Comparison of ENCODE assay signal across 24 mouse cellular contexts in the genomic region with DNA sequence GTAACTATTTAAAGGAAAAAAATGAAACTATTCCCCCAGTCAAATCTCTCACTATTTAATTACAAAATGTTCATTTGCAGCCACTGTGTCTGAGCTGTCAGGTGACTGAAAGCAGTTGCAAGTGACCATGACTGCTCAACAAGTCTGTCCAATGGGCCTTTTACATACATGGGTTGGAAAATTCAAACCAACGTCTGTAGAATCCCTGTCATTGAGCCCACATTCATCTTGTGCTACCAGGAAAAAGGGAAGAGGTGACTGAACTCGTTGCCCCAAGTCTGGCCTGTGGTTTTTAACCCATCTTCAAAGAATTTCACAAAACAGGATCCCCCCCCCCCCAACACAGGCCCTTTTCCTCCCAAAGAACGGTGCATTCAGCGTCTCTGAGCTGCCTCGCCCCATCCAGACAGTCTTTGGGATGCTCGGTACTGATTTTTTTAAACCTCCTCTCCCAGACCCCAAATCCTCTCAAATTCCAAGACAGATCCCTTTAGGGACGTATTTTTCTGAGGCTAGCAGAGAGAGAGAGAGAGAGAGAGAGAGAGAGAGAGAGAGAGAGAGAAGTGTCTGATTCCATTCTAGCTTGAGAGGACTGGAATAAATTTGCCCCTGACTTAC. TPM values are rescaled to one million over a fixed set of nuclear protein-coding genes. Genes with fewer than 3 reads are reported as not detected.
DNase-seq lines count a peak whose midpoint lies in the region; ATAC-seq and TF ChIP-seq lines count a peak whose summit lies in the region.
"Had no signal": no experiment of that assay in that cellular context is flagged by ENCODE, and none has a peak within 500 bp of the region (broad histone marks: within the 10 kb centered on the region; RNA-seq: fewer than 3 reads in every experiment).

No protein-coding gene starts in this region.

- DNase-seq in kidney, adult 9 months, result no peak
- DNase-seq in embryonic facial prominence, embryonic 10.5 days (ENCODE audit: low spot score), result peak; percentile 23
- peak; percentile 49 for DNase-seq in limb, embryonic 10.5 days (ENCODE audit: low spot score)
- DNase-seq in neural tube, embryonic 11.5 days (ENCODE audit: low spot score), result no peak
- no peak for DNase-seq in left cerebral cortex, postnatal 36 days (ENCODE audit: low spot score in 2 of 2)
- no peak for DNase-seq in liver, postnatal 0 days
- DNase-seq: adrenal gland, adult 8-10 months; cerebellum, adult 9-10 months; heart, adult 18-20 months; lung, postnatal 10 days; midbrain, embryonic 14.5 days; thymus, postnatal 25 days had no signal

- peak overlapping the region; percentile 85 for H3K4me2 ChIP-seq in kidney, embryonic 14.5 days (replicated peaks; ENCODE audit: low read depth, low read length)
- peak overlapping the region; percentile 76 for H3K4me2 ChIP-seq in neural tube, embryonic 11.5 days (ENCODE audit: low read depth)
- H3K4me2 ChIP-seq in liver, postnatal 0 days (ENCODE audit: low read depth, low read length), result no peak overlapping the region
- H3K4me2 ChIP-seq: embryonic facial prominence, embryonic 12.5 days; forebrain, embryonic 15.5 days; heart, embryonic 13.5 days; hindbrain, embryonic 14.5 days had no signal

- WGBS in kidney, embryonic 14.5 days, result 19% methylated on average over 7 of the region's 7 CpGs
- WGBS in embryonic facial prominence, embryonic 10.5 days, result 4% methylated on average over 7 of the region's 7 CpGs
- WGBS in limb, embryonic 10.5 days, result 1% methylated on average over 7 of the region's 7 CpGs
- WGBS in neural tube, embryonic 11.5 days, result 4% methylated on average over 7 of the region's 7 CpGs
- 14% methylated on average over 7 of the region's 7 CpGs for WGBS in liver, postnatal 0 days (ENCODE audit: insufficient replicate concordance)

- no peak for ATAC-seq in kidney, embryonic 14.5 days (ENCODE audit: low FRiP score, low TSS enrichment)
- no peak for ATAC-seq in neural tube, embryonic 11.5 days (ENCODE audit: insufficient read depth, low FRiP score, low TSS enrichment)
- no peak for ATAC-seq in liver, postnatal 0 days
- ATAC-seq: forebrain, embryonic 15.5 days had no signal

- H3K27me3 ChIP-seq in kidney, embryonic 14.5 days (ENCODE audit: control insufficient read depth, insufficient read depth, low read length), result peaks cover 7% of the 10 kb centered on the region; the same call in 1 of the 2 replicates
- H3K27me3 ChIP-seq in embryonic facial prominence, embryonic 10.5 days (replicated peaks; ENCODE audit: low read depth, poor library complexity, severe bottlenecking), result peaks cover 100% of the 10 kb centered on the region
- H3K27me3 ChIP-seq in limb, embryonic 10.5 days (ENCODE audit: low read depth, poor library complexity, severe bottlenecking), result peaks cover 73% of the 10 kb centered on the region
- H3K27me3 ChIP-seq in neural tube, embryonic 11.5 days (ENCODE audit: control insufficient read depth, insufficient read depth, low read length), result peaks cover 90% of the 10 kb centered on the region
- H3K27me3 ChIP-seq in liver, postnatal 0 days (ENCODE audit: insufficient read depth, low read length), result peaks cover 100% of the 10 kb centered on the region

- H3K4me1 ChIP-seq in kidney, embryonic 14.5 days (ENCODE audit: control insufficient read depth, insufficient read depth, low read length), result peaks cover 31% of the 10 kb centered on the region; the same call in 1 of the 2 replicates
- peaks cover 21% of the 10 kb centered on the region for H3K4me1 ChIP-seq in embryonic facial prominence, embryonic 10.5 days
- H3K4me1 ChIP-seq in limb, embryonic 10.5 days, result peaks cover 73% of the 10 kb centered on the region
- H3K4me1 ChIP-seq in neural tube, embryonic 11.5 days (ENCODE audit: control insufficient read depth, insufficient read depth, low read length), result peaks cover 8% of the 10 kb centered on the region; the same call in 1 of the 2 replicates
- peaks cover 11% of the 10 kb centered on the region for H3K4me1 ChIP-seq in liver, postnatal 0 days (ENCODE audit: insufficient read depth)

- H3K4me3 ChIP-seq in kidney, embryonic 14.5 days (ENCODE audit: low read length), result peak overlapping the region; percentile 85
- H3K4me3 ChIP-seq in embryonic facial prominence, embryonic 10.5 days, result no peak overlapping the region
- H3K4me3 ChIP-seq in limb, embryonic 10.5 days, result peak overlapping the region; percentile 80
- H3K4me3 ChIP-seq in neural tube, embryonic 11.5 days (ENCODE audit: low read depth, low read length), result peak overlapping the region; percentile 63
- H3K4me3 ChIP-seq in liver, postnatal 0 days (ENCODE audit: low read depth, low read length), result no peak overlapping the region
- H3K4me3 ChIP-seq: embryonic facial prominence, embryonic 12.5 days; erythroblast, embryonic 14.5 days; forebrain, embryonic 15.5 days; heart, embryonic 13.5 days; layer of hippocampus, adult 2 months had no signal

- peaks cover 8% of the 10 kb centered on the region; the same call in 1 of the 2 replicates for H3K36me3 ChIP-seq in kidney, embryonic 14.5 days (ENCODE audit: control insufficient read depth, insufficient read depth, low read length)
- H3K36me3 ChIP-seq in embryonic facial prominence, embryonic 10.5 days (replicated peaks), result no peaks in the 10 kb centered on the region
- peaks cover 24% of the 10 kb centered on the region for H3K36me3 ChIP-seq in limb, embryonic 10.5 days
- H3K36me3 ChIP-seq in neural tube, embryonic 11.5 days (ENCODE audit: control insufficient read depth, insufficient read depth, low read length), result no peaks in the 10 kb centered on the region
- H3K36me3 ChIP-seq in liver, postnatal 0 days (replicated peaks; ENCODE audit: insufficient read depth, low read length), result no peaks in the 10 kb centered on the region
- H3K36me3 ChIP-seq: embryonic facial prominence, embryonic 12.5 days; forebrain, embryonic 15.5 days; heart, embryonic 13.5 days had no signal

- intact Hi-C loops in left cerebral cortex, postnatal 36 days (cut with DNase I), result no loop called here

- peak overlapping the region; percentile 99 for H3K27ac ChIP-seq in kidney, embryonic 14.5 days (ENCODE audit: low read depth, low read length)
- H3K27ac ChIP-seq in embryonic facial prominence, embryonic 10.5 days (replicated peaks), result no peak overlapping the region
- H3K27ac ChIP-seq in limb, embryonic 10.5 days, result peak overlapping the region; percentile 99
- H3K27ac ChIP-seq in neural tube, embryonic 11.5 days (ENCODE audit: low read depth, low read length), result peak overlapping the region; percentile 83
- no peak overlapping the region for H3K27ac ChIP-seq in liver, postnatal 0 days (ENCODE audit: low read depth)
- H3K27ac ChIP-seq: embryonic facial prominence, embryonic 12.5 days; forebrain, embryonic 15.5 days; heart, embryonic 13.5 days; hindbrain, embryonic 14.5 days; layer of hippocampus, adult 2 months had no signal

- TF ChIP-seq EP300 in liver, postnatal 0 days (IDR thresholded peaks at IDR 0.05; ENCODE audit: low read depth), result no peak

- peak overlapping the region; percentile 99 for H3K9ac ChIP-seq in kidney, embryonic 14.5 days (ENCODE audit: low read depth, low read length)
- H3K9ac ChIP-seq in neural tube, embryonic 11.5 days (ENCODE audit: low read length), result peak overlapping the region; percentile 89
- no peak overlapping the region for H3K9ac ChIP-seq in liver, postnatal 0 days (replicated peaks)
- H3K9ac ChIP-seq: embryonic facial prominence, embryonic 12.5 days; forebrain, embryonic 15.5 days; heart, embryonic 13.5 days; hindbrain, embryonic 14.5 days had no signal

- no peaks in the 10 kb centered on the region for H3K9me3 ChIP-seq in kidney, embryonic 14.5 days (ENCODE audit: control insufficient read depth, low read length)
- no peaks in the 10 kb centered on the region for H3K9me3 ChIP-seq in embryonic facial prominence, embryonic 10.5 days
- no peaks in the 10 kb centered on the region for H3K9me3 ChIP-seq in limb, embryonic 10.5 days (replicated peaks)
- no peaks in the 10 kb centered on the region for H3K9me3 ChIP-seq in neural tube, embryonic 11.5 days (ENCODE audit: control insufficient read depth, low read length)
- H3K9me3 ChIP-seq in liver, postnatal 0 days (ENCODE audit: low read length), result no peaks in the 10 kb centered on the region
- H3K9me3 ChIP-seq: embryonic facial prominence, embryonic 12.5 days; forebrain, embryonic 15.5 days; heart, embryonic 13.5 days had no signal

- TF ChIP-seq CTCF in liver, postnatal 0 days (IDR thresholded peaks at IDR 0.05; ENCODE audit: low read depth), result no peak

RNA-seq across cellular contexts. Expression of gene Hoxd9, which starts 1.6 kb away (rescaled TPM):
- polyA plus RNA-seq in kidney, embryonic 14.5 days (2014; fragmentation: Nextera tagmentation; extraction: Ambion mirVana), result 36.2 and 47.9 TPM in 2 replicates
- not detected in 2 replicates for polyA plus RNA-seq in embryonic facial prominence, embryonic 10.5 days (2016; fragmentation: Nextera tagmentation; extraction: Ambion mirVana)
- polyA plus RNA-seq in limb, embryonic 10.5 days (2016; fragmentation: Nextera tagmentation; extraction: Ambion mirVana), result 38.0 and 52.3 TPM in 2 replicates
- 14.3 and 17.3 TPM in 2 replicates for polyA plus RNA-seq in neural tube, embryonic 11.5 days (2014; fragmentation: Nextera tagmentation; extraction: Ambion mirVana)
- total RNA-seq in left cerebral cortex, postnatal 36 days (2021), result not detected
- not detected in 2 replicates for polyA plus RNA-seq in liver, postnatal 0 days (2015; fragmentation: Nextera tagmentation; extraction: Ambion mirVana)
- total RNA-seq: layer of hippocampus, adult 2 months; left cerebral cortex, postnatal 25 days; megakaryocyte progenitor cell, adult 5-6 weeks had no signal
- polyA plus RNA-seq: cortical plate, adult 2 months; erythroblast, embryonic 14.5 days; forebrain, embryonic 15.5 days; heart, embryonic 13.5 days; liver, embryonic 16.5 days; midbrain, embryonic 14.5 days had no signal

RNA-seq across cellular contexts. Expression of gene Hoxd10, which starts 4.2 kb away (rescaled TPM):
- 45.1 and 45.9 TPM in 2 replicates for polyA plus RNA-seq in kidney, embryonic 14.5 days (2014; fragmentation: Nextera tagmentation; extraction: Ambion mirVana)
- not detected in 2 replicates for polyA plus RNA-seq in embryonic facial prominence, embryonic 10.5 days (2016; fragmentation: Nextera tagmentation; extraction: Ambion mirVana)
- polyA plus RNA-seq in limb, embryonic 10.5 days (2016; fragmentation: Nextera tagmentation; extraction: Ambion mirVana), result 51.1 and 68.0 TPM in 2 replicates
- polyA plus RNA-seq in neural tube, embryonic 11.5 days (2014; fragmentation: Nextera tagmentation; extraction: Ambion mirVana), result 28.1 and 29.3 TPM in 2 replicates
- total RNA-seq in left cerebral cortex, postnatal 36 days (2021), result not detected
- polyA plus RNA-seq in liver, postnatal 0 days (2015; fragmentation: Nextera tagmentation; extraction: Ambion mirVana), result not detected in 2 replicates
- total RNA-seq: adrenal gland, adult 8-10 months; heart, adult 18-20 months; heart, postnatal 25 days; layer of hippocampus, adult 2 months; left cerebral cortex, postnatal 25 days; megakaryocyte progenitor cell, adult 5-6 weeks had no signal
- polyA plus RNA-seq: cortical plate, adult 2 months; embryonic facial prominence, embryonic 12.5 days; erythroblast, embryonic 14.5 days; forebrain, embryonic 15.5 days; hindbrain, embryonic 14.5 days; liver, embryonic 16.5 days; midbrain, embryonic 14.5 days had no signal

RNA-seq across cellular contexts. Expression of gene Hoxd8, which starts 8.5 kb away (rescaled TPM):
- 45.0 and 45.2 TPM in 2 replicates for polyA plus RNA-seq in kidney, embryonic 14.5 days (2014; fragmentation: Nextera tagmentation; extraction: Ambion mirVana)
- polyA plus RNA-seq in embryonic facial prominence, embryonic 10.5 days (2016; fragmentation: Nextera tagmentation; extraction: Ambion mirVana), result not detected in 2 replicates
- polyA plus RNA-seq in limb, embryonic 10.5 days (2016; fragmentation: Nextera tagmentation; extraction: Ambion mirVana), result 11.6 and 17.4 TPM in 2 replicates
- 21.3 and 23.1 TPM in 2 replicates for polyA plus RNA-seq in neural tube, embryonic 11.5 days (2014; fragmentation: Nextera tagmentation; extraction: Ambion mirVana)
- total RNA-seq in left cerebral cortex, postnatal 36 days (2021), result not detected
- polyA plus RNA-seq in liver, postnatal 0 days (2015; fragmentation: Nextera tagmentation; extraction: Ambion mirVana), result 0.04 TPM in 1 of 2 replicates, not detected in the other
- total RNA-seq: layer of hippocampus, adult 2 months; megakaryocyte progenitor cell, adult 5-6 weeks had no signal
- polyA plus RNA-seq: cortical plate, adult 2 months; erythroblast, embryonic 14.5 days; midbrain, embryonic 14.5 days had no signal

RNA-seq across cellular contexts. Expression of gene Hoxd3, which starts 15.8 kb away (rescaled TPM):
- polyA plus RNA-seq in kidney, embryonic 14.5 days (2014; fragmentation: Nextera tagmentation; extraction: Ambion mirVana), result 12.3 and 12.6 TPM in 2 replicates
- 1.7 and 6.9 TPM in 2 replicates for polyA plus RNA-seq in embryonic facial prominence, embryonic 10.5 days (2016; fragmentation: Nextera tagmentation; extraction: Ambion mirVana)
- polyA plus RNA-seq in limb, embryonic 10.5 days (2016; fragmentation: Nextera tagmentation; extraction: Ambion mirVana), result 1.4 and 3.0 TPM in 2 replicates
- 52.7 and 55.0 TPM in 2 replicates for polyA plus RNA-seq in neural tube, embryonic 11.5 days (2014; fragmentation: Nextera tagmentation; extraction: Ambion mirVana)
- not detected for total RNA-seq in left cerebral cortex, postnatal 36 days (2021)
- not detected in 2 replicates for polyA plus RNA-seq in liver, postnatal 0 days (2015; fragmentation: Nextera tagmentation; extraction: Ambion mirVana)
- total RNA-seq: heart, adult 18-20 months; heart, postnatal 25 days; layer of hippocampus, adult 2 months; left cerebral cortex, postnatal 25 days; megakaryocyte progenitor cell, adult 5-6 weeks had no signal
- polyA plus RNA-seq: cortical plate, adult 2 months; erythroblast, embryonic 14.5 days; forebrain, embryonic 15.5 days; midbrain, embryonic 14.5 days had no signal

RNA-seq across cellular contexts. Expression of gene Hoxd4, which starts 15.8 kb away (rescaled TPM):
- polyA plus RNA-seq in kidney, embryonic 14.5 days (2014; fragmentation: Nextera tagmentation; extraction: Ambion mirVana), result 6.3 and 18.7 TPM in 2 replicates
- polyA plus RNA-seq in embryonic facial prominence, embryonic 10.5 days (2016; fragmentation: Nextera tagmentation; extraction: Ambion mirVana), result not detected in 2 replicates
- polyA plus RNA-seq in limb, embryonic 10.5 days (2016; fragmentation: Nextera tagmentation; extraction: Ambion mirVana), result 1.2 and 2.3 TPM in 2 replicates
- polyA plus RNA-seq in neural tube, embryonic 11.5 days (2014; fragmentation: Nextera tagmentation; extraction: Ambion mirVana), result 9.2 and 11.2 TPM in 2 replicates
- total RNA-seq in left cerebral cortex, postnatal 36 days (2021), result not detected
- polyA plus RNA-seq in liver, postnatal 0 days (2015; fragmentation: Nextera tagmentation; extraction: Ambion mirVana), result not detected in 2 replicates
- total RNA-seq: layer of hippocampus, adult 2 months; left cerebral cortex, postnatal 25 days; megakaryocyte progenitor cell, adult 5-6 weeks had no signal
- polyA plus RNA-seq: cortical plate, adult 2 months; forebrain, embryonic 15.5 days; heart, embryonic 13.5 days; liver, embryonic 16.5 days; midbrain, embryonic 14.5 days had no signal

Comparison
In these comparisons a context has a peak if more than half of its experiments do, and no peak if none do; other contexts are left out.
1. H3K27ac ChIP-seq: peak in kidney, embryonic 14.5 days (single experiment), limb, embryonic 10.5 days (single experiment) and neural tube, embryonic 11.5 days (single experiment); none in embryonic facial prominence, embryonic 10.5 days (single experiment) and liver, postnatal 0 days (single experiment).
2. H3K4me3 ChIP-seq: peak in kidney, embryonic 14.5 days (single experiment), limb, embryonic 10.5 days (single experiment) and neural tube, embryonic 11.5 days (single experiment); none in embryonic facial prominence, embryonic 10.5 days (single experiment) and liver, postnatal 0 days (single experiment).
3. DNase-seq: peak in embryonic facial prominence, embryonic 10.5 days (single experiment) and limb, embryonic 10.5 days (single experiment); none in kidney, adult 9 months (single experiment), neural tube, embryonic 11.5 days (single experiment), left cerebral cortex, postnatal 36 days (0 of 2) and liver, postnatal 0 days (single experiment).
4. RNA of gene Hoxd9, which starts 1.6 kb away (polyA plus RNA-seq): 38.0 to 52.3 TPM in limb, embryonic 10.5 days, 36.2 to 47.9 TPM in kidney, embryonic 14.5 days and 14.3 to 17.3 TPM in neural tube, embryonic 11.5 days; not detected in embryonic facial prominence, embryonic 10.5 days and not detected in liver, postnatal 0 days; every median in the first group is over 10 times any median in the second.
5. RNA of gene Hoxd10, which starts 4.2 kb away (polyA plus RNA-seq): 51.1 to 68.0 TPM in limb, embryonic 10.5 days, 45.1 to 45.9 TPM in kidney, embryonic 14.5 days and 28.1 to 29.3 TPM in neural tube, embryonic 11.5 days; not detected in embryonic facial prominence, embryonic 10.5 days and not detected in liver, postnatal 0 days; every median in the first group is over 10 times any median in the second.
6. RNA of gene Hoxd8, which starts 8.5 kb away (polyA plus RNA-seq): 45.0 to 45.2 TPM in kidney, embryonic 14.5 days, 21.3 to 23.1 TPM in neural tube, embryonic 11.5 days and 11.6 to 17.4 TPM in limb, embryonic 10.5 days; not detected in embryonic facial prominence, embryonic 10.5 days and 0.04 TPM in liver, postnatal 0 days; every median in the first group is over 10 times any median in the second.